Mouse (Mus musculus) stomach, embryonic 15.5 days (tissue): Measurements from ENCODE around the gene Acp2. TPM values are rescaled to one million over a fixed set of nuclear protein-coding genes. Genes with fewer than 3 reads are reported as not detected.
A peak's percentile ranks its signal among the peaks of the same experiment; 100 is the strongest.
"Not testable (repeated sequence)": the region's sequence is repeated elsewhere in the genome, so short reads cannot be mapped to it uniquely, and the experiment has no call there.

Source experiments
- ATAC-seq: fragments of 200-750 bp; cut with Nextera tagmentation; 2 replicates; pipeline ENCODE4 v1.8.0; 2017; ENCODE audit warnings: low read depth, moderate number of reproducible peaks, moderate TSS enrichment; ENCODE audit not compliant: insufficient read depth, low FRiP score
- H3K27ac ChIP-seq: fragments of 300-500 bp; sonication (generic); 2 replicates; pipeline ENCODE4 v1.5.1; 2015; ENCODE audit warnings: mild to moderate bottlenecking, inconsistent platforms
- H3K27me3 ChIP-seq: fragments of 300-500 bp; sonication (generic); replicated peaks from 2 replicates; pipeline ENCODE4 v1.6.1; 2015; ENCODE audit warnings: inconsistent platforms
- H3K36me3 ChIP-seq: fragments of 300-500 bp; sonication (generic); 2 replicates; pipeline ENCODE4 v1.6.1; 2015; ENCODE audit warnings: inconsistent platforms
- H3K4me1 ChIP-seq: fragments of 300-500 bp; sonication (generic); 2 replicates; pipeline ENCODE4 v1.6.1; 2015; ENCODE audit warnings: inconsistent platforms
- H3K4me2 ChIP-seq: fragments of 300-500 bp; sonication (generic); 2 replicates; pipeline ENCODE4 v1.6.1; 2015; ENCODE audit warnings: mild to moderate bottlenecking, inconsistent platforms
- H3K4me3 ChIP-seq: fragments of 300-500 bp; sonication (generic); replicated peaks from 2 replicates; pipeline ENCODE4 v1.5.1; 2015; ENCODE audit warnings: inconsistent platforms
- H3K9ac ChIP-seq: fragments of 300-500 bp; sonication (generic); 2 replicates; pipeline ENCODE4 v1.6.1; 2015; ENCODE audit warnings: inconsistent platforms
- H3K9me3 ChIP-seq: fragments of 300-500 bp; sonication (generic); 2 replicates; pipeline ENCODE4 v1.6.1; 2016; ENCODE audit warnings: inconsistent platforms
- WGBS: fragments of 180-500 bp; shearing (Covaris S2); methylation state at CpG from one replicate; pipeline ENCODE4 v1.1.7; 2015; 5-methylcytosine and 5-hydroxymethylcytosine counted together
- polyA plus RNA-seq: library from polyadenylated mRNA; unstranded; fragments of >200 nt; fragmentation: Nextera tagmentation; extraction: Ambion mirVana; gene quantifications from 2 replicates; pipeline ENCODE4 v1.2.1, GENCODE M21; 2015

Acp2 gene
- polyA plus RNA-seq, 1 experiment from 2014 or later: 19.8 TPM

DNA sequence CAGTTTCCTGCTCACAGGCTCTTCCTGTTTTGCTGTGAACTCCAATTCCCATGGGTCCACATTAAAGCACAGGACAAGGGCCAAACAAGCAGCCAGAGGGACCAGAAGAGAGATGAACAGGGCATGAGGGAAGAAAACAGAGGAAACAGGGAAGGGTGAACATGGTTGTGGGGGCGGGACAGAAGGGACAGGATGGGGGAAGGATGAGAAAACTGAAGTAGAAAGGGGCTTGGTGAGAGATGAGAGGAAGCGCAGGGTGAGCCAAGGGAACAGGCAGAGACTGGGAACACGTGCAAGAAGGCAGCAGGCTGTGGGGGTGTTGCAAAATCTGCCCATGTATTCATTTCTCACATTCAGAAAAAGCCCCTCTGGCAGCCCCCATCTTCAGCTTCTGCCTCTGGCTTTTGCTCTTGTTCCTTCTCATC is 6.1 kb upstream of the Acp2 start:
- no peak for ATAC-seq

DNA sequence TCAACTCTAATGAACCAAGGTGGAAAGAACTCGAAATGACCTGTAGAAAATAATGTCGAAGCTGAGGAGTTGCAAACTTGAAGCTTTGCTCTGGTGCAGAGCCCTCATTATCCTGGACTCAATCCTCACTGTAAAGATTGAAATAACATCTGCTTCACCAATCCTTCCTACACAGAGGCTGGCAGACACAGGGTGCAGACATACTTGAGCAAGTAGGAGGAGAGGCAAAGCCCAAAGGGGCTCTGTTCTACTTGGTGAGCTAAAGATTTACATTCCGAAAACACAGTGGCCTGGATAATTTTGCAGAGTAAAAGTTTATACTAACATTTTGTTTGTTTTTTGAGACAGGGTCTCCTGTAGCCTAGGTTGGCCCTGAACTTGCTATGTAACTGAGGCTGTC is 3.8 kb upstream of the Acp2 start:
- Histone ChIP-seq H3K4me2 (no peak overlapping the region), H3K27me3 (no peaks in the 10 kb centered on the region), H3K36me3 (no peaks in the 10 kb centered on the region), H3K9me3 (no peaks in the 10 kb centered on the region), H3K4me3 (no peak overlapping the region), H3K9ac (no peak overlapping the region), H3K27ac (no peak overlapping the region), H3K4me1 (peaks cover 16% of the 10 kb centered on the region; the same call in 1 of the 2 replicates)
- no peak for ATAC-seq
- WGBS: 76% methylated on average over 3 of the region's 3 CpGs

More for the DNA sequence above, 6.1 kb upstream of the Acp2 start:
- peaks cover 9% of the 10 kb centered on the region; the same call in 1 of the 2 replicates for H3K4me1 ChIP-seq
- H3K4me2 ChIP-seq: no peak overlapping the region
- no peak overlapping the region for H3K4me3 ChIP-seq
- H3K36me3 ChIP-seq: no peaks in the 10 kb centered on the region
- WGBS: 71% methylated on average over 3 of the region's 3 CpGs
- H3K27ac ChIP-seq: no peak overlapping the region
- no peak overlapping the region for H3K9ac ChIP-seq
- no peaks in the 10 kb centered on the region for H3K9me3 ChIP-seq
- no peaks in the 10 kb centered on the region for H3K27me3 ChIP-seq

DNA sequence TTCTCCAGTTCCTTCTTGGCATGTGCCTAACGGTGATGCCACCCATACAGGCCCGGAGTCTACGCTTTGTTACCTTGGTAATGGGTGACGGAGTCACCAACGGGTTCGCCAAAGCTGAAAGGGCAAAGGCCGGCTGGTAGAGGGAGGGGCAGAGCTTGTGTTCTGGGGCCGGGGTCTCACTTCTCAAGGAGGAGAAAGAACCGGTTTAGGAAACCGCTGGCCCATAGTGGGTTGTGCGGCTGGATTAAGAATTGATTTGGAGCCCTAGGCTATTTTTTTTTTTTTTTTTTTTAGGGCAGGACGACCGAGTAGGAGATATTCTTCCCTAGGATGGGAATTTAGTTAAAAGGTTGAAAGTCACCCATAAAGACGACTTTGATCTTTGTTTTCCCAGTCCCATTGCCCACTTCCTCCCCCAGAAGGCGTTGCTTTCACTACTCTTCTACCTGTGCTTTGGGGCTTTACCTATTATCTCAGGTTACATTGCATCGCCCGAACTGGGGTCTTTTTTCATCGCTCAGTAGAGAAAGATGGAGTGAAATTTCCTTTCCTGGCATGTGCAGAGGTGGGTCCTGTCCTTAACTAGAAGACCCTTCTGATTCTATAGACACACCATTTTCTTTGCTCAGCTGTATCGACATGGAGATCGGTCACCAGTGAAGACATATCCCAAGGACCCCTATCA is 429 bp downstream of the Acp2 start:
- Histone ChIP-seq H3K9ac (peak overlapping the region; percentile 45; the same call in 1 of the 2 replicates), H3K4me1 (peaks cover 11% of the 10 kb centered on the region; the same call in 1 of the 2 replicates), H3K4me3 (peak overlapping the region; percentile 58), H3K27ac (no peak overlapping the region), H3K36me3 (peaks cover 13% of the 10 kb centered on the region), H3K27me3 (no peaks in the 10 kb centered on the region), H3K4me2 (peak overlapping the region; percentile 65), H3K9me3 (no peaks in the 10 kb centered on the region)
- WGBS: 11% methylated on average over 20 of the region's 20 CpGs
- no peak for ATAC-seq

- Histone ChIP-seq H3K4me3 (no peak overlapping the region), H3K9me3 (no peaks in the 10 kb centered on the region), H3K27me3 (no peaks in the 10 kb centered on the region), H3K4me1 (peaks cover 11% of the 10 kb centered on the region; the same call in 1 of the 2 replicates), H3K9ac (no peak overlapping the region), H3K4me2 (no peak overlapping the region), H3K36me3 (peaks cover 41% of the 10 kb centered on the region), H3K27ac (no peak overlapping the region; the same call in 1 of the 2 replicates)
- no peak for ATAC-seq
- 86% methylated on average over 9 of the region's 9 CpGs for WGBS
Measured at GRCm38 (mm10) chr2:91206254-91206775, 3.6 kb downstream of the Acp2 start.

GRCm38 (mm10) chr2:91213311-91213710 is 10.6 kb downstream of the Acp2 start:
- H3K9ac ChIP-seq: no peak overlapping the region
- no peaks in the 10 kb centered on the region for H3K4me1 ChIP-seq
- no peaks in the 10 kb centered on the region for H3K27me3 ChIP-seq
- no peak overlapping the region for H3K4me3 ChIP-seq
- no peak overlapping the region for H3K27ac ChIP-seq
- no peaks in the 10 kb centered on the region for H3K9me3 ChIP-seq
- peaks cover 41% of the 10 kb centered on the region for H3K36me3 ChIP-seq
- no peak for ATAC-seq
- H3K4me2 ChIP-seq: no peak overlapping the region

- H3K4me1 ChIP-seq: no peaks in the 10 kb centered on the region
- no peaks in the 10 kb centered on the region for H3K9me3 ChIP-seq
- no peaks in the 10 kb centered on the region for H3K27me3 ChIP-seq
- ATAC-seq: no peak
- H3K4me3 ChIP-seq: no peak overlapping the region
- H3K27ac ChIP-seq: no peak overlapping the region
- peaks cover 14% of the 10 kb centered on the region; the same call in 1 of the 2 replicates for H3K36me3 ChIP-seq
- whole genome bisulfite sequencing: 64% methylated on average over 4 of the region's 4 CpGs
- H3K9ac ChIP-seq: no peak overlapping the region
- no peak overlapping the region for H3K4me2 ChIP-seq
Measured at GRCm38 (mm10) chr2:91217032-91217431, 14.3 kb downstream of the Acp2 start.

DNA sequence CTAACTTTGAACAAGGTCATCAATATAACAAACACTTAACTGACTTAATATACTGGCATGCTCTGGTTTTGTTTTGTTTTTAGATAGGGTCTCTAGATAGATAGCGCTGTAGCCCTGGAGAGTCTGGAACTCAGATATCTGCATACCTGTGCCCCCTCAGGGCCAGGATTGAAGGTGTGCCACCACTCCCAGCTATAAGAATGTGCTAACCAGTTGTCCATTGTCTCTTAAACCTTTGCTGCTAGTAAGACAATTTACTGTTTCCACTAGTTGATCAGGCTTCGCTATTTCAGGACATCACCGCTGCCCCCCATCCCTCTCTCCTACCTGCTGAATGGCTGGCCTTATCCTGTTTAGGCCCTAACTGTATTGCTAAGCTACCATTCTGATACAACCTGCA is 17.8 kb downstream of the Acp2 start:
- Histone ChIP-seq H3K4me1 (no peaks in the 10 kb centered on the region), H3K9me3 (no peaks in the 10 kb centered on the region), H3K9ac (no peak overlapping the region), H3K4me2 (no peak overlapping the region), H3K4me3 (no peak overlapping the region), H3K36me3 (no peaks in the 10 kb centered on the region), H3K27me3 (no peaks in the 10 kb centered on the region), H3K27ac (no peak overlapping the region)
- WGBS: 95% methylated on average over 3 of the region's 3 CpGs
- ATAC-seq: no peak

GRCm38 (mm10) chr2:91223614-91224013 is 20.9 kb downstream of the Acp2 start:
- Histone ChIP-seq H3K4me3 (no peak overlapping the region), H3K36me3 (no peaks in the 10 kb centered on the region), H3K4me2 (no peak overlapping the region), H3K4me1 (no peaks in the 10 kb centered on the region), H3K9me3 (no peaks in the 10 kb centered on the region), H3K27ac (no peak overlapping the region), H3K9ac (no peak overlapping the region), H3K27me3 (no peaks in the 10 kb centered on the region)
- ATAC-seq: no peak
- WGBS: 80% methylated on average over 2 of the region's 2 CpGs

- no peak overlapping the region for H3K4me2 ChIP-seq
- no peaks in the 10 kb centered on the region for H3K4me1 ChIP-seq
- H3K9ac ChIP-seq: no peak overlapping the region
- 84% methylated on average over 2 of the region's 2 CpGs for WGBS
- H3K9me3 ChIP-seq: no peaks in the 10 kb centered on the region
- no peak overlapping the region for H3K4me3 ChIP-seq
- H3K36me3 ChIP-seq: no peaks in the 10 kb centered on the region; the same call in 1 of the 2 replicates
- H3K27ac ChIP-seq: no peak overlapping the region
- no peaks in the 10 kb centered on the region for H3K27me3 ChIP-seq
- no peak for ATAC-seq
Measured at GRCm38 (mm10) chr2:91229735-91230134, 27.1 kb downstream of the Acp2 start.

- ATAC-seq: peak; percentile 99
- H3K4me1 ChIP-seq: 0 out of 2 replicates have a peak, but pooled peaks cover 5% of the 10 kb centered on the region
- H3K27me3 ChIP-seq: no peaks in the 10 kb centered on the region
- peak within 1 kb of the TSS; percentile 89 for H3K4me2 ChIP-seq
- under 1% methylated on average over 44 of the region's 48 CpGs for whole genome bisulfite sequencing
- H3K36me3 ChIP-seq: no peaks in the 10 kb centered on the region; the same call in 1 of the 2 replicates
- peak within 1 kb of the TSS; percentile 64 for H3K4me3 ChIP-seq
- peak within 1 kb of the TSS; percentile 42; the same call in 1 of the 2 replicates for H3K9ac ChIP-seq
- no peaks in the 10 kb centered on the region for H3K9me3 ChIP-seq
- peak within 1 kb of the TSS; percentile 97 for H3K27ac ChIP-seq
Measured at GRCm38 (mm10) chr2:91236601-91237510, 34.2 kb downstream of the Acp2 start, which contains the start of gene Ddb2. TSS of gene Ddb2 (minus strand) at chr2:91236982.

GRCm38 (mm10) chr2:91237511-91238080 is 34.9 kb downstream of the Acp2 start:
- 13% methylated on average over 4 of the region's 4 CpGs for WGBS
- H3K36me3 ChIP-seq, H3K4me1 ChIP-seq, H3K9ac ChIP-seq, H3K27me3 ChIP-seq, H3K9me3 ChIP-seq: not testable (repeated sequence)
- H3K27ac ChIP-seq: peak overlapping the region; percentile 97
- H3K4me3 ChIP-seq: peak overlapping the region; percentile 64
- H3K4me2 ChIP-seq: peak overlapping the region; percentile 89
- ATAC-seq: 0 out of 2 replicates have a peak, but pooled peaks have one; percentile 14
